Mouse (Mus musculus): ENCODE results near the gene Slc22a13. TPM values are rescaled to one million over a fixed set of nuclear protein-coding genes. Genes with fewer than 3 reads are reported as not detected.

Gene Slc22a13
- total RNA-seq, 2 experiments from 2014 or later = 0.24 TPM; not detected in 1

- DNase-seq (ENCODE audit: low spot score in 2 of 2) = no peak
These were observed 7.2 kb downstream of the Slc22a13 start for GRCm38 (mm10) chr9:119201653-119202052.

- DNase-seq (ENCODE audit: low spot score in 2 of 2) = no peak
These were observed 9.6 kb downstream of the Slc22a13 start for GRCm38 (mm10) chr9:119199151-119199861.

- no peak for DNase-seq (ENCODE audit: low spot score in 2 of 2)
These were observed 16.5 kb downstream of the Slc22a13 start for GRCm38 (mm10) chr9:119192202-119192990.

- peak; percentile 6 to 16 for DNase-seq (ENCODE audit: low spot score in 2 of 2)
These were observed 27.6 kb downstream of the Slc22a13 start for GRCm38 (mm10) chr9:119181241-119181728.

- no peak for DNase-seq (ENCODE audit: low spot score in 2 of 2)
These were observed 29.6 kb downstream of the Slc22a13 start for GRCm38 (mm10) chr9:119179292-119179691.

- no peak for DNase-seq (ENCODE audit: low spot score in 2 of 2)
These were observed 41.3 kb downstream of the Slc22a13 start for GRCm38 (mm10) chr9:119167608-119168007.

GRCm38 (mm10) chr9:119165548-119165947 is 43.4 kb downstream of the Slc22a13 start:
- DNase-seq (ENCODE audit: low spot score in 2 of 2) = no peak

GRCm38 (mm10) chr9:119164743-119165142 is 44.2 kb downstream of the Slc22a13 start:
- no peak for DNase-seq (ENCODE audit: low spot score in 2 of 2)

- no peak for DNase-seq (ENCODE audit: low spot score in 2 of 2)
These were observed 48.2 kb downstream of the Slc22a13 start for GRCm38 (mm10) chr9:119160689-119161088.

GRCm38 (mm10) chr9:119158861-119159260 is 50.0 kb downstream of the Slc22a13 start, which contains the start of gene Gm47289:
TSS of gene Gm47289 (plus strand) at chr9:119159161.
- DNase-seq (ENCODE audit: low spot score in 2 of 2) = no peak

GRCm38 (mm10) chr9:119156278-119157201 is 52.4 kb downstream of the Slc22a13 start, which contains the start of gene Acaa1b:
TSS of gene Acaa1b (minus strand) at chr9:119157093.
- DNase-seq (ENCODE audit: low spot score in 2 of 2) = peak; percentile 50 to 73

GRCm38 (mm10) chr9:119155826-119156225 is 53.1 kb downstream of the Slc22a13 start:
- DNase-seq (ENCODE audit: low spot score in 2 of 2) = no peak

GRCm38 (mm10) chr9:119155416-119155815 is 53.5 kb downstream of the Slc22a13 start:
- DNase-seq (ENCODE audit: low spot score in 2 of 2) = no peak

GRCm38 (mm10) chr9:119151751-119152150 is 57.1 kb downstream of the Slc22a13 start:
- no peak for DNase-seq (ENCODE audit: low spot score in 2 of 2)

GRCm38 (mm10) chr9:119149601-119150000 is 59.3 kb downstream of the Slc22a13 start:
- no peak for DNase-seq (ENCODE audit: low spot score in 2 of 2)

GRCm38 (mm10) chr9:119146098-119146770 is 62.7 kb downstream of the Slc22a13 start:
- no peak for DNase-seq (ENCODE audit: low spot score in 2 of 2)

GRCm38 (mm10) chr9:119145638-119146037 is 63.3 kb downstream of the Slc22a13 start:
- DNase-seq (ENCODE audit: low spot score in 2 of 2) = no peak

GRCm38 (mm10) chr9:119145137-119145536 is 63.8 kb downstream of the Slc22a13 start:
- DNase-seq (ENCODE audit: low spot score in 2 of 2) = no peak

- no peak for DNase-seq (ENCODE audit: low spot score in 2 of 2)
These were observed 64.2 kb downstream of the Slc22a13 start for GRCm38 (mm10) chr9:119144696-119145095.

- DNase-seq (ENCODE audit: low spot score in 2 of 2) = no peak
These were observed 65.5 kb downstream of the Slc22a13 start for GRCm38 (mm10) chr9:119143372-119143771.

All from layer of hippocampus, postnatal 14 days (tissue).